Mouse (Mus musculus) gastrocnemius, adult 2 months (tissue): ENCODE data around the gene Dntt. TPM values are rescaled to one million over a fixed set of nuclear protein-coding genes. Genes with fewer than 3 reads are reported as not detected.
A peak's percentile ranks its signal among the peaks of the same experiment; 100 is the strongest.

ENCODE experiments used
- DNase-seq: peaks from one replicate; pipeline ENCODE4 v3.0.0; 2022
- H3K27ac ChIP-seq: fragments of 200-600 bp; 2 replicates; pipeline ENCODE4 v1.8.1; 2022; ENCODE audit warnings: mild to moderate bottlenecking
- H3K4me3 ChIP-seq: fragments of 200-600 bp; 2 replicates; pipeline ENCODE4 v1.8.1; 2022; ENCODE audit warnings: mild to moderate bottlenecking, moderate library complexity
- CTCF ChIP-seq: fragments of 200-600 bp; IDR thresholded peaks from 2 replicates; pipeline ENCODE4 v1.8.1; 2022; ENCODE audit warnings: antibody characterized with exemption, mild to moderate bottlenecking, moderate library complexity
- intact Hi-C: fragments of 180-260 bp; cut with DNase I; formaldehyde crosslinking; loops from one replicate; pipeline ENCODE4 v1.15.1; 2025
- total RNA-seq, 2 experiments: library from RNA; stranded (reverse); gene quantifications; 2 replicates each; pipeline ENCODE4 v1.2.3; 2021

Dntt gene
- total RNA-seq, 2 experiments from 2014 or later: not detected

- intact Hi-C loops: loop anchor here (2.0 to 10.0 kb wide), 3 partner anchors 119 to 677 kb away; partner anchors contain the start of gene Tll2
- TF ChIP-seq CTCF: no peak
- no peak overlapping the region for H3K27ac ChIP-seq
- H3K4me3 ChIP-seq: no peak overlapping the region
- DNase-seq: no peak
These were observed 58.8 kb downstream of the Dntt start for GRCm38 (mm10) chr19:41087901-41088300.

- no peak for TF ChIP-seq CTCF
- intact Hi-C loops: loop anchor here (5.0 to 10.0 kb wide), 2 partner anchors 119 to 676 kb away; partner anchors contain the start of gene Tll2
- no peak for DNase-seq
- H3K27ac ChIP-seq: no peak overlapping the region
- 0 out of 2 replicates have a peak overlapping the region, but pooled peaks have one; percentile 23 for H3K4me3 ChIP-seq
These were observed 59.4 kb downstream of the Dntt start for GRCm38 (mm10) chr19:41088491-41088890.

- intact Hi-C loops: loop anchor here (5.0 to 10.0 kb wide), 2 partner anchors 117 to 675 kb away; partner anchors contain the start of gene Tll2
- Histone ChIP-seq H3K27ac (no peak overlapping the region), H3K4me3 (no peak overlapping the region)
- peak; percentile 61 for DNase-seq
- peak; percentile 85 for TF ChIP-seq CTCF
These were observed 60.8 kb downstream of the Dntt start for GRCm38 (mm10) chr19:41089833-41090232.

GRCm38 (mm10) chr19:41091901-41092300, 62.8 kb downstream of the Dntt start:
- intact Hi-C loops: no loop called here
- Histone ChIP-seq H3K4me3 (no peak overlapping the region), H3K27ac (no peak overlapping the region)
- no peak for DNase-seq
- no peak for TF ChIP-seq CTCF

GRCm38 (mm10) chr19:41097038-41097437, 68.0 kb downstream of the Dntt start:
- no peak for DNase-seq
- no peak for TF ChIP-seq CTCF
- intact Hi-C loops: no loop called here
- H3K4me3 ChIP-seq: no peak overlapping the region
- no peak overlapping the region for H3K27ac ChIP-seq

- Histone ChIP-seq H3K4me3 (no peak overlapping the region), H3K27ac (no peak overlapping the region)
- TF ChIP-seq CTCF: no peak
- intact Hi-C loops: no loop called here
- DNase-seq: no peak
These were observed 71.8 kb downstream of the Dntt start for GRCm38 (mm10) chr19:41100863-41101262.

- intact Hi-C loops: no loop called here
- DNase-seq: peak; percentile 88
- H3K27ac ChIP-seq: no peak overlapping the region
- H3K4me3 ChIP-seq: no peak overlapping the region
- no peak for TF ChIP-seq CTCF
These were observed 72.3 kb downstream of the Dntt start for GRCm38 (mm10) chr19:41101390-41101789.

GRCm38 (mm10) chr19:41104922-41105321, 75.8 kb downstream of the Dntt start:
- DNase-seq: no peak
- Histone ChIP-seq H3K27ac (no peak overlapping the region), H3K4me3 (no peak overlapping the region)
- TF ChIP-seq CTCF: peak; percentile 72
- intact Hi-C loops: loop anchor here (5.0 kb wide), 1 partner anchor 137 kb away; no protein-coding TSS in a partner anchor

- no peak for TF ChIP-seq CTCF
- no peak overlapping the region for H3K27ac ChIP-seq
- intact Hi-C loops: loop anchor here (5.0 kb wide), 1 partner anchor 135 kb away; no protein-coding TSS in a partner anchor
- no peak overlapping the region for H3K4me3 ChIP-seq
- no peak for DNase-seq
These were observed 78.5 kb downstream of the Dntt start for GRCm38 (mm10) chr19:41107530-41107929.

GRCm38 (mm10) chr19:41108666-41109065, 79.6 kb downstream of the Dntt start:
- no peak overlapping the region for H3K27ac ChIP-seq
- intact Hi-C loops: loop anchor here (5.0 kb wide), 1 partner anchor 134 kb away; no protein-coding TSS in a partner anchor
- no peak overlapping the region for H3K4me3 ChIP-seq
- peak; percentile 44 for DNase-seq
- TF ChIP-seq CTCF: no peak

Other genes starting within 250 kb of the Dntt start
- gene Ccnj, start 198.0 kb upstream of the Dntt start, total RNA-seq: 1 to 10 TPM; 2.9 to 3.8 TPM
- gene Zfp518a, start 134.6 kb upstream of the Dntt start, total RNA-seq: 1 to 10 TPM; 5.2 to 5.6 TPM
- gene Blnk, start 34.7 kb upstream of the Dntt start, total RNA-seq: 1 to 10 TPM in 1 of 2 experiments, under 1 TPM in 1; 0.86 to 1.2 TPM
- gene Opalin, start 47.8 kb downstream of the Dntt start, total RNA-seq: not detected
- gene Tll2, start 177.6 kb downstream of the Dntt start, total RNA-seq: under 1 TPM; 0.10 to 0.11 TPM
- gene Tm9sf3, start 234.7 kb downstream of the Dntt start, total RNA-seq: 10 to 100 TPM; 63.3 to 68.4 TPM